Mouse (Mus musculus): ENCODE results near the gene Tars.

Tars gene

DNA sequence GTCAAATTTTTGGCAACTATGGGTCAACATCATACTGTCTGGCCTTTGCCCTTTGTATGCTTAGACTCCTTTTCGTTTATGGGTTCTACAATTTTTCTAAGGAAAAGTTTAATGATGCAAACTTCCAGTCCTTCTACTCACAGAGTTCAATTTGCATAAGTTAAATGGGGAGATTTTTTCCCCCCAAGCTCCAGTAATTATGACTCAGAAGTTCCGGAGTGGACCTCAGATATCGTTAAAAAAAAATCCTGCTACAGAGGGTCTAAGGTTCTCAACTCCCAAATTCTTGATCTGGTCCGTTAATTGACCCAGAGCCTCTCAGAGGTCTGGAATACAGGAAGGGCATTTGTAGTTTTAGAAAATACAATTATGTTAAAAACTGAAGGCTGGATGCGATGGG lies 37.6 kb downstream of the Tars start:
- no peak for DNase-seq

DNA sequence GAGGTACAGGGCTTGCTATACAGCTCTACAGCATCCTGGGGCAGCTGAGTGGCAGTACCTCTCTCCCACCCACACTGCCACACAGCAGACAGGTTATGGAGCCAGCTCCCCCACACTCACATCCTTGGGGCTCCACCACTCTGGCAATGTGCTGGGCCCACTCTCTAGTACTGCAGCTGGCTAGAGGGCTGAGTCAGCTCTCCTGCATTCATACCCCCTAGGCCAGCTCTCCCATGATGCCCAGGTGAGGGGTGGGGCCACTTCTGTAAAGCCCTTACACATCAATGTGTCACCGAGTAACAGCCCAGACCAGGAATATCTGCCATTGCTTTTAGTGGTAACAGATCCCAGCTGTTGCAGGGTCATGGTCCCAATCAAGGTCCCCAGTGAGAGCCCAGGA lies 38.6 kb downstream of the Tars start:
- DNase-seq: no peak

DNA sequence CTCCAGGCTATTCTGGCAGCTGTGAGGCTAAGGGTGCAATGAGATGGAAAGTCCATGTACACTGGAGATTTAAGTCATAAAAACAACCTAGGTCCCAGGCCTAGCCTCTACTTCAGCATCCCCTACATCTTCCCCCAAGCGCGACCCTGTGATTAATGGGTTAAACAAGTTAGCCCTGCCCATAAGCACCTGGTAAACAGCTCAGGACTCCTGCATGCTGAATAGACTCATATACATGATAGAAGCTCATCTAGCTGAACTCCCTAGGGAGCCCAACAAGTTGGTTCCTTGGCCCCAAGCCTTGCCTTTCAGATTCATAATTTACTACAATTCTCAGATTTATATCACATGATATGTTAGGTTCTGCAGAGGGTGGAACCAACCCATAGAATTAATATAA lies 42.0 kb downstream of the Tars start:
- DNase-seq: no peak

- no peak for DNase-seq
These were observed 43.6 kb downstream of the Tars start for GRCm38 (mm10) chr15:11355865-11356264.

GRCm38 (mm10) chr15:11339467-11340180 lies 59.8 kb downstream of the Tars start:
- no peak for DNase-seq

Measured in cerebellum, adult 8-10 months (tissue).